Mouse (Mus musculus) thymus, adult 2 months (tissue): ENCODE data around the gene Kbtbd12.

Source experiments
- CTCF ChIP-seq: fragments of 200-500 bp; IDR thresholded peaks from 2 replicates; pipeline ENCODE4 v1.5.1; 2012; ENCODE audit warnings: mild to moderate bottlenecking, control low read depth, low read length, moderate library complexity, borderline replicate concordance; ENCODE audit not compliant: control insufficient read depth, poor library complexity, insufficient read depth; ENCODE audit errors: extremely low read depth
- POLR2A ChIP-seq: fragments of 200-500 bp; IDR thresholded peaks from 2 replicates; pipeline ENCODE4 v1.6.1; 2012; ENCODE audit warnings: mild to moderate bottlenecking, low read length, control low read depth, moderate library complexity; ENCODE audit not compliant: control insufficient read depth, poor library complexity, insufficient read depth; ENCODE audit errors: extremely low read depth

DNA sequence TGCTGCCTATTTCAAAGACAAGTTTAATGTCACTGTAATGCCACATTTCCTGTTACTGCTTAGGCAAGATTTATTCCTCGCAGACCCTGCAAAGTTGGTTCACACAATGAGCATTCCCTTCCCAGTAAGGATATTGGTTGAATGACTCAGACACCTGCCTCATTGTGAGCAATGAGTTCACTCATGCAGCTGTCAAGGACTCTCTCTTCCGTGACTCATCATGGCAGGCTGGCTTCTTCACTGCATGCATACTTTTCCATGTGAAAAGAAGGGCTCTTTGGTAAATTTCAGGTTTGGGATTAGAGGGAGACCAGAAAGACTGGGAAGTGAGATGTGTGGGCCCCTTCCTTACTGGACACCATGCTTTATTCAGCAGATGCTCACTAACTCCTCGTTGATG is 50.7 kb downstream of the Kbtbd12 start:
- TF ChIP-seq CTCF (no peak), POLR2A (no peak)
